Mouse (Mus musculus): ENCODE data around the gene Mms22l.
A peak's percentile ranks its signal among the peaks of the same experiment; 100 is the strongest.
"Not testable (repeated sequence)": the region's sequence is repeated elsewhere in the genome, so short reads cannot be mapped to it uniquely, and the experiment has no call there.

The Mms22l gene

DNA sequence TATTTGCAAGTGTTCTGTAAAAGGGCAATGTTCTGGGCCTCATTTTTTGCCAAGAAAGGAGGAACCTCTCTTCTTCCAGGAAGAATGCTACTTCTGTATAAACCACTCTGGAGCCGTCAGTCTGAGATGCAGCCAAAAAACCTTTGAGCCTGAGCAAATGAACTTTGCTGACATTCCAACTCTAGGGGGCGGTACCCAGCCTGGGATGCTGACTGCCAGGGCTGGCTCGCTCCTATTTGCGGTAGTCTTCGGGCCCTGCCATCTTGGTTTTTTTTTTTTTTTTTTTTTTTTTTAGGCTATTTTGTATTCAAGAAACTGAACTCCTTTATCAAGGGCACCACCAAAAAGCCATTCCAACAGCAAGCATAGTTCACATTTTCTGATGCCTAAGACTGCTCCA lies 124.2 kb downstream of the Mms22l start:
- no peak for DNase-seq (ENCODE audit: low read depth, low spot score)

DNA sequence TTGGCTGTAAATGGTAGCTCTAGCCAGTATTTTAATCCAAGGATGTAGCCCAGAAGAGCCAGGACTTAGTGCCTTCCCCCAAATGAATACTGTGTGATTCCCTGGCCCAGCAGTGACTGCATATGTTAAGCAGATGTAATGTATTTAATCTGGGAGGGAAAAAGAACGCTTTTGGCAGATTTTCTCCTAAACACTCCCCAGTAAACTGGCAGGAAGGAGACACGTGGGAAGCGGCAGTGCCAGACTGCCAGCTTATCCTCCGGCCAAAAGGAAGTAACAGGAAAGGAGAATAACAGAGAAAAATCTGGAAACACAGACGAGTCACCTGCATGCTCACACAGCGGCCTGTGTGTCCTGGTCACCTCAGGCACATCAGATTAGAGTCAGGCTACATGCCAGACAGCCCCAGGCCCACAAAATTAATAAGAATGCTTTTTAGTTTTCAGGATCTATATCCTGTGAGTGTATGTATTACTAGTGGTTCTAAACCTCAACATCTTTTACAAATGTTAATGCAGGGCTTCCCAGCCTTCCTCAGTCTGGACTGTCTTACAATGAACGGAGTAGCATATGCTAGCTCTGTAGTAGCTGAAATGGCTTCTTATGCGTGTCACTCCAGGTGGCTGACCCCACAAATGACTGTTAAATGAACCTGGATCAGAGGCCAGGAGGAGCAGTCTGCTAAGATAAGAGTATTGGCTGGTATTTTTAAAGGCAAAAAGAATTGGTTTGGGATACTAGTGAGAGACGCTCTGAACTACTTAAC lies 125.4 kb downstream of the Mms22l start:
- peak; percentile 74 for DNase-seq (ENCODE audit: low read depth, low spot score)

DNA sequence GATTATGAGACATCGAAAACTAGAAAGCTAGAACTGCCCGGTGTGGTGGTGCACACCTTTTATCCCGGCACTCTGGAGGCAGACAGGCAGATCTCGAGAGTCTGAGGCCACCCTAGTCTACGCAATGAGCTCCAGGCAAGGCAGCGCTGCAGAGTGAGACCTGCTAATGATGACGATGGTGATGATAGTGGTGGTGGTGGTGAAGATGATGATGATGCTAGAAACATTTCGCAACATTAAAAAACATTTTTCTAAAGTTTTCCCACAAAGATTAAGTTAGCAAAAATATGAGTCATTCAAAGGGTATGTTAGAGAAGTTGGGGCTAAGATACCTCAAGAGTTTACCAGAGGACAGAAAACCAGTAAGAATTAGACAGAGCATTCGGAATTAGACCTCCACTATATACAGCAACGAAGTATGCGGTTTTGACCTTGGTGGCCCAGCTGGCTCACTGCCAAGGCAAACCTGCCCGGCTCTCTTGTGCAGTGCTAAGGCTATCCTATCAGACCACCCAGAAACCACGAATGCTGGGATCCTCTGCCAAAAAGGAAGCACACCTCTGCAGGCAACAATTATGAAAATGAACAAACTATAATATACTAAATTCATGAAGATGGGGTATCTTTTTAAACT lies 129.8 kb downstream of the Mms22l start:
- no peak for DNase-seq (ENCODE audit: low read depth, low spot score)

DNA sequence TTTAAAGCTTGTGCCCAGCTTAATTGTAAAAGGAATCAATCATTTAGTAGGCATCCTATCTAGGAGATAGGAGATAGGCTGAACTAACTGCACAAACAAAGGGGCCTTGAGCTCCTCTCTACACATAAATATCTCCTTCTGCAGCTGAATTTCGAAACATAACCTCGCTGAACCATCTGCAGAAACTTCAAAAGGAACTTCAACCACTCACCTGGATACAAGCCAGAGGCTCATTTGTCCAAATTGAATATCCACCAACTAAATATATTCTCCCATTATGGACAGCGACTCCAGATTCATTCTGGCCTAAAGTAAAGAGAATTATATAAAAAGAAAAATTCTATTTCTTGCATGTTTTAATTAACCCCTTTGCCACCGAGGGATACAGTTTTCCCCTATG lies 130.4 kb downstream of the Mms22l start:
- DNase-seq (ENCODE audit: low read depth, low spot score): no peak

DNA sequence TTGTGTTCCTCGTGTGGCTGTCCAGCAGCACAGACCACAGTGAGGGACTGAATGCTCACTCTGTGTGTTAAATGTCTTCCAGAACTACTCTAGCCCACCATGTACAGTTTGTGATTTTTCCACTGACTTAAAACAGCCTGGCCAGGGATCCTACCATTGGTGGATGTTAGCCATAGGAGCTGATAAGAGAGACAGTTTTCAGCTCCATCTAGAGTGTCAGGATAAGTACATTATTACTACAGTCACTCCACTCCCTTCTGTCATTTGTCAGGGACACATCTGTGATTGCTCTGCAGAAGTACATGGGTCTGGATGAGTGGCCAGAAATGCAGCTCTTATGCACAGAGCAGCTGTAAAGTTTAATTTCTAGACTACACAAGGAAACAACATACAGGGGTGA lies 131.6 kb downstream of the Mms22l start:
- no peak for DNase-seq (ENCODE audit: low read depth, low spot score)

DNA sequence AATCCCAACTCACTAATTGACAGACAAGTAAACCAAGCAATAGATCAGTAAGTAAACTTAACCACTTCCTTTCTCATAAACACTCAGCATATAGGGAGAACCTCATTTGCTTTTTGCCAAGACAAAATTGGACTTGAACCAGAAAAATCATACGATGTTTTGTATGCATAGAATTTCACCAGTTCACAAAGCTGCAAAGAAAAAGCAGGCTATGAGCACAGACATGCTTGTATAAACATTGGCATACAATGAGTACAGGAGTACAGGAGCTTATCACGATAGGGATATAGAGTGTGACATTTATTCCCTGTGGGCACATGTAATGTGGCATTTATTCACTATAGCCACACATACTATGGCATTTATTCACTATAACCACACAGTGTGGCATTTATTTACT lies 134.2 kb downstream of the Mms22l start:
- no peak for DNase-seq (ENCODE audit: low read depth, low spot score)

DNA sequence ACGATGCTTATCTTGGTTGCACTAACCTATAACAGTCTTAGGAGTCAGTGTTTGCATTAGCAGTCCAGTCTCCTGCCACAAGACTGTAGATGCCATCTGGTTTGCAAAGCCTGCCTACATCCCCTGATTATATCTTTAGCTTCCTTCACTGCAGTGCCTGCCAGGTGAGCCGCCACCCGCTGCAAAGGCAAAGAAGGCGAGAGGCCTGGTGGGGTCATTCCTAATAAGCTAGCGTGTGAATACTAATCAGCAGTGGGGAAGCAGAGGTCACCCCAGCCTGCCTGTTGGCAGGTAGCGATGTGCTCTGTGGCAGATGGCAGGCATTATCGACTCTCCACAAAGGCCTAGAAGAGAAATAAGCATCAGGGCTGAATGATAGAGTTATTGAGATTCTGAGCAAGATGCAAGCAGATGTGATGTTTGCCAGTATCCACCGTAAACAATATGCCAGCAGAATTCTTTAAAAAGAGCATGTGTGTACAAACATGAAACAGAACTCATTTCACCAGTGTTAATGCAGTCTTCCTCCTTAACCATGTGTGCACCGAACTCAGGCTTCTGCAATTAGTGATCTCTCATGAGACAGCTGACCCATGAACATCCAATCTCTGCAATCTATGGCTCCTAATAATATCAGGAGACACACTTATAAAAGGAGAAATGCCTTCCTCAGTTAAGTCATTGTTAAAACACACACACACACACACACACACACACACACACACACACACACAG lies 135.1 kb downstream of the Mms22l start:
- no peak for DNase-seq (ENCODE audit: low read depth, low spot score)

DNA sequence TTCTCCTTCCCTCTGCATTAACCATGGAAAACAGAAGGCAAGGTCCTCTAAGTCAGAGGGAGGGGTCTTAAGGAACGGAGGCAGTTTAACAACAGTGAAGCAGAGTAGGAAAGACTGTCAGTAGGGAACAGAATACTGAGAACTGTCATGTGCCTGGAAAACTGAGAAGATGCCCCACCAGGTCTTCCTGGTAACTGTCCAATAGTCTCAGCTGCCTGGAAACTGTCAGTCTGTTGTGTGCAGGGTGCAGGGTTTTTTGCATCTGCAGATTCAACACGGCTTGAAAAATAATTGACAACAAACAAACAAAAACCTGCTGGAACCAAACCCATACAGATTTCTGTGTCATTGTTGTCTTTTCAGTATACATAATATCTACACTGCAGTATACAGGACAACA lies 146.1 kb downstream of the Mms22l start:
- no peak for DNase-seq (ENCODE audit: low read depth, low spot score)

DNA sequence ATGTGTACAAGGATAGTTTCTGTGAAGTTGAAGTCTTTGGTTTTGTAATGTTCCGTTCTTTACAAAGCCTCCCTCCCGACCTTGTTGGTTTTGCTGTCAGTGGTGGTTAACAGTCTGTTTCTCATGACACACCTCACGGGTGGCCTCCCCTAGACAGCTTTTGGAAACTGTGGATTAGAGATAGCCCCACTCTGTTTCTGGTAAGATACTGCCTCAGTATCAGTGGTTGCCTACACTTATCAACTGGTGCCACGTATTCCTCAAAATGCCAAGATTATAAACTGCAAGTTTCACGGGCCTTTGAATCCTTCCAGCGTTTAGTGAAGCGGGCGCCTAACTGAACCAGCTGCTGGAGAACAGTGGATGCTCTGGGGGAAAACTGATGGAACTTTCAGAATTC lies 148.5 kb downstream of the Mms22l start:
- DNase-seq (ENCODE audit: low read depth, low spot score): not testable (repeated sequence)

Measured in telencephalon, adult 2 months (tissue).